In the genomic region with DNA sequence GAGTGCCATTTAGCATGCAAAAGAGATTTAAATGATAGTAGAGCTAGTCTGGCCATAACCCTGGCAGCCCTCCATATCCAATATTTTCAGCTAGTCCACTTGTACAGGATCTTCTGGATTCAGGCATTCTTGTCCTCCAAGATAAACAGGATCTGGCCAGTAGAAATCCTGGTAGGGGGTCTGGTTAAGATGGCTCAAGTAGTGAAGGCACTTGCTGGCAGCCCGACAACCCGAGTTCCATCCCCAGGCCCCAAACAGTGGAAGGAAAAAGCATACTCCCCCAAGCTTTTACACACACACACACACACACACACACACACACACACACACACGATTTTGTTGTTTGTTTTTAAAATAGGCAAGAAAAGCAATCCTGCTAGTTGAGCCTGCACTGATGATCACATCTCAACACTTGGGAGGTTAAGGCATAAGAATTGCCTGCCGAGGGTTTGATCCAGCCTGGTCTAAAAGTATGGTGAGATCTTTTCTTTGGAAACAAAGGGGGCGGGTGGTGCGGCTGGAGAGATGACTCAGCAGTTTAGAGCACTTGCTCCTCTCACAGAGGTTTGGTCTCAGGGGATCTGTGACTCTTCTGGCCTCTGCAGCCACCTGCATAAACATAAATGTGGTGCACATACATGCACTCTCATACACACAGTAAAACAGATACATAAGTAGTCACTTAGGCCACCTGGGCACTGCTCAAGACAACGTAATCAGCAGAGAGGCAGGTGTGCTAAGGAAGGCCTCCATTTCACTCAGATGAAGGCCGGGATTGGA, we compare ENCODE assay signal across 14 mouse cellular contexts. TPM values are rescaled to one million over a fixed set of nuclear protein-coding genes. Genes with fewer than 3 reads are reported as not detected.
DNase-seq lines count a peak whose midpoint lies in the region; ATAC-seq and TF ChIP-seq lines count a peak whose summit lies in the region.
"Had no signal": no experiment of that assay in that cellular context is flagged by ENCODE, and none has a peak within 500 bp of the region (broad histone marks: within the 10 kb centered on the region; RNA-seq: fewer than 3 reads in every experiment).

No protein-coding gene starts in this region.

- intact Hi-C loops in left cerebral cortex, adult 2 months (cut with DNase I), result no loop called here

- ATAC-seq in liver, embryonic 12.5 days, result no peak

- TF ChIP-seq CTCF in left cerebral cortex, adult 2 months (IDR thresholded peaks at IDR 0.05), result no peak
- TF ChIP-seq CTCF in ES-Bruce4 (IDR thresholded peaks at IDR 0.05; ENCODE audit: low read depth, low read length), result no peak

- 0 out of 2 replicates have a peak, but pooled peaks have one; percentile 41 for TF ChIP-seq EP300 in ES-Bruce4 (IDR thresholded peaks at IDR 0.05; ENCODE audit: insufficient read depth, low read depth, low read length)

- no peaks in the 10 kb centered on the region for H3K27me3 ChIP-seq in ES-Bruce4 (ENCODE audit: control insufficient read depth, insufficient read depth, low read length, poor library complexity, severe bottlenecking)
- H3K27me3 ChIP-seq in liver, embryonic 12.5 days (replicated peaks), result no peaks in the 10 kb centered on the region
- H3K27me3 ChIP-seq: embryonic facial prominence, embryonic 12.5 days; heart, embryonic 13.5 days had no signal

- no peaks in the 10 kb centered on the region for H3K9me3 ChIP-seq in ES-Bruce4 (replicated peaks; ENCODE audit: control insufficient read depth, insufficient read depth, low read length, poor library complexity, severe bottlenecking)
- H3K9me3 ChIP-seq in liver, embryonic 12.5 days (replicated peaks), result no peaks in the 10 kb centered on the region
- H3K9me3 ChIP-seq: embryonic facial prominence, embryonic 12.5 days; heart, embryonic 13.5 days; midbrain, embryonic 10.5 days had no signal

- H3K36me3 ChIP-seq in ES-Bruce4 (ENCODE audit: control insufficient read depth, insufficient read depth, low read length, poor library complexity, severe bottlenecking), result no peaks in the 10 kb centered on the region
- peaks cover 3% of the 10 kb centered on the region; the same call in 1 of the 2 replicates for H3K36me3 ChIP-seq in liver, embryonic 12.5 days
- H3K36me3 ChIP-seq: embryonic facial prominence, embryonic 12.5 days; heart, embryonic 13.5 days had no signal

- WGBS in liver, embryonic 12.5 days (ENCODE audit: insufficient replicate concordance), result 54% methylated on average over 8 of the region's 8 CpGs

- no peak overlapping the region for H3K4me2 ChIP-seq in liver, embryonic 12.5 days
- H3K4me2 ChIP-seq: embryonic facial prominence, embryonic 12.5 days; heart, embryonic 13.5 days had no signal

- no peak overlapping the region for H3K4me3 ChIP-seq in left cerebral cortex, adult 2 months
- peak overlapping the region; percentile 33 for H3K4me3 ChIP-seq in ES-Bruce4 (ENCODE audit: low read depth, low read length)
- H3K4me3 ChIP-seq in liver, embryonic 12.5 days, result no peak overlapping the region
- H3K4me3 ChIP-seq: embryonic facial prominence, embryonic 12.5 days; heart, embryonic 13.5 days; midbrain, embryonic 10.5 days had no signal

- H3K9ac ChIP-seq in ES-Bruce4 (ENCODE audit: low read depth, poor library complexity, severe bottlenecking), result peak overlapping the region; percentile 77
- H3K9ac ChIP-seq in liver, embryonic 12.5 days, result 0 out of 2 replicates have a peak overlapping the region, but pooled peaks have one; percentile 43
- H3K9ac ChIP-seq: embryonic facial prominence, embryonic 12.5 days; heart, embryonic 13.5 days had no signal

- no peak for TF ChIP-seq POLR2A in ES-Bruce4 (IDR thresholded peaks at IDR 0.05; ENCODE audit: insufficient read depth, low read length)

- peak overlapping the region; percentile 44; the same call in 1 of the 2 replicates for H3K27ac ChIP-seq in left cerebral cortex, adult 2 months
- peak overlapping the region; percentile 94 for H3K27ac ChIP-seq in ES-Bruce4 (ENCODE audit: insufficient read depth, low read length)
- peak overlapping the region; percentile 34 for H3K27ac ChIP-seq in liver, embryonic 12.5 days
- H3K27ac ChIP-seq: embryonic facial prominence, embryonic 12.5 days; heart, embryonic 13.5 days; midbrain, embryonic 10.5 days had no signal

- H3K4me1 ChIP-seq in ES-Bruce4 (ENCODE audit: control insufficient read depth, insufficient read depth, low read length), result peaks cover 5% of the 10 kb centered on the region
- H3K4me1 ChIP-seq in liver, embryonic 12.5 days, result peaks cover 38% of the 10 kb centered on the region

- no peak for DNase-seq in left cerebral cortex, adult 2 months (ENCODE audit: extremely low spot score in 1 of 2, low spot score in 2 of 2)
- DNase-seq in left cerebral cortex, adult 9 months (ENCODE audit: low spot score in 2 of 2), result no peak
- DNase-seq in R1 (ENCODE audit: low read depth, low spot score), result peak; percentile 88
- DNase-seq in testis, postnatal 10 days (ENCODE audit: low spot score), result no peak
- no peak for DNase-seq in urinary bladder, postnatal 10 days (ENCODE audit: low spot score)
- DNase-seq in heart, adult 18-20 months, result no peak
- DNase-seq: gastrocnemius, postnatal 36 days; heart, postnatal 4 days; lung, postnatal 10 days had no signal

RNA-seq across cellular contexts. Expression of a gene that starts 2.9 kb away (rescaled TPM):
- 100 to 1,000 TPM in 1 of 2 experiments, 10 to 100 TPM in 1; 98.0 to 104 TPM for total RNA-seq in left cerebral cortex, adult 2 months (2021)
- polyA plus RNA-seq in ES-Bruce4 (2011; ENCODE audit: insufficient read depth, insufficient read length, low read depth, missing spikeins), result 258 and 280 TPM in 2 replicates
- polyA plus RNA-seq in liver, embryonic 12.5 days (2016; fragmentation: Nextera tagmentation; extraction: Ambion mirVana), result 44.0 and 48.8 TPM in 2 replicates
- total RNA-seq in heart, adult 18-20 months (2021), result 10 to 100 TPM; 96.8 to 97.5 TPM

Comparison
In these comparisons a context has a peak if more than half of its experiments do, and no peak if none do; other contexts are left out.
1. H3K27ac ChIP-seq: peak in every context shown above with its lines; median percentile 94 in ES-Bruce4; 44 in left cerebral cortex, adult 2 months; 34 in liver, embryonic 12.5 days.